ENCODE assay signal across 16 mouse cellular contexts in genomic region chr5:43062499-43062898, GRCm38 (mm10).
"Had no signal": no experiment of that assay in that cellular context is flagged by ENCODE, and none has a peak within 500 bp of the region (broad histone marks: within the 10 kb centered on the region; RNA-seq: fewer than 3 reads in every experiment).

No protein-coding gene starts in this region.

- H3K9ac ChIP-seq: kidney, embryonic 15.5 days; liver, embryonic 13.5 days; neural tube, embryonic 12.5 days; neural tube, embryonic 15.5 days had no signal

- ATAC-seq: intestine, postnatal 0 days had no signal

- H3K27me3 ChIP-seq: kidney, embryonic 15.5 days; liver, embryonic 13.5 days; megakaryocyte, embryonic 14.5 days; neural tube, embryonic 12.5 days; neural tube, embryonic 15.5 days had no signal

- H3K36me3 ChIP-seq: kidney, embryonic 15.5 days; liver, embryonic 13.5 days; neural tube, embryonic 12.5 days; neural tube, embryonic 15.5 days had no signal

- H3K4me1 ChIP-seq: kidney, embryonic 15.5 days; liver, embryonic 13.5 days; neural tube, embryonic 12.5 days; neural tube, embryonic 15.5 days had no signal

- H3K27ac ChIP-seq: kidney, embryonic 15.5 days; liver, embryonic 13.5 days; neural tube, embryonic 12.5 days; neural tube, embryonic 15.5 days had no signal

- H3K4me3 ChIP-seq: kidney, embryonic 15.5 days; liver, embryonic 13.5 days; megakaryocyte, embryonic 14.5 days; neural tube, embryonic 12.5 days; neural tube, embryonic 15.5 days had no signal

- H3K9me3 ChIP-seq: kidney, embryonic 15.5 days; liver, embryonic 13.5 days; megakaryocyte, embryonic 14.5 days; neural tube, embryonic 12.5 days; neural tube, embryonic 15.5 days had no signal

- DNase-seq: kidney, adult 8-10 months; kidney, postnatal 10 days; kidney, postnatal 4 days; liver, embryonic 13.5 days; lung, adult 2 months; lung, postnatal 14 days; lung, postnatal 4 days; midbrain, embryonic 14.5 days; retina, postnatal 1 day; thymus, adult 18-20 months; thymus, postnatal 36 days had no signal
